Mouse (Mus musculus) lung, postnatal 0 days (tissue): ENCODE results near the gene Nps.

ENCODE experiments used
- CTCF ChIP-seq: IDR thresholded peaks from 2 replicates; pipeline ENCODE4 v1.5.1; 2016; ENCODE audit warnings: antibody characterized with exemption, mild to moderate bottlenecking
- EP300 ChIP-seq: IDR thresholded peaks from 2 replicates; pipeline ENCODE4 v1.6.1; 2016; ENCODE audit warnings: antibody characterized with exemption, mild to moderate bottlenecking, control low read depth

GRCm38 (mm10) chr7:135210831-135211230 is 47.7 kb upstream of the Nps start:
- TF ChIP-seq CTCF (no peak), EP300 (no peak)
